12 mouse cellular contexts compared by ENCODE assay signal in the genomic region with DNA sequence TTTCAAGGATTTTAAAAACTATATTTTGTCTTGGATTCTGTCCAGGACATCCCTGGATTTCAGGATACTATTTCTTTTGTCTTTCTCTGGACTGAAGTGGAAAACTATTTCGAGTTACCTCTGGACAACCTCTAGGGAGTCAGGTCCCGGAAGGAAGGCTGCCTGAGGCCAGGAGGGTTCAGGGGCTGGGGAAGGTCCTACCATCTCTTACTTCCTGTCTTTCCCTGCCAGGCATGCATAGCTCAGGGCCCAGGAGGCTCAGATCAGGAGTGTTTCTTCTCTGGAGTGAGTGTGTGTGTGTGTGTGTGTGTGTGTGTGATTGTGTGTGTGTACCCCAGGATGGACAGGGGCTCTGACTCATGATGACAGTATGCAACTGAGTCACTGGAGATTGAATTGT. TPM values are rescaled to one million over a fixed set of nuclear protein-coding genes. Genes with fewer than 3 reads are reported as not detected.
A peak's percentile ranks its signal among the peaks of the same experiment; 100 is the strongest.
DNase-seq lines count a peak whose midpoint lies in the region; ATAC-seq and TF ChIP-seq lines count a peak whose summit lies in the region.
"Had no signal": no experiment of that assay in that cellular context is flagged by ENCODE, and none has a peak within 500 bp of the region (broad histone marks: within the 10 kb centered on the region; RNA-seq: fewer than 3 reads in every experiment).

No protein-coding gene starts in this region.

- no peak for TF ChIP-seq CTCF in intestine, postnatal 0 days (IDR thresholded peaks at IDR 0.05; ENCODE audit: low read depth)

- no peak for ATAC-seq in midbrain, embryonic 11.5 days (ENCODE audit: low FRiP score)
- no peak for ATAC-seq in midbrain, embryonic 14.5 days (ENCODE audit: low FRiP score, low TSS enrichment)
- no peak for ATAC-seq in activated CD4-positive, CD25-positive, alpha-beta regulatory T cell, adult 4 months
- no peak for ATAC-seq in intestine, postnatal 0 days
- ATAC-seq: intestine, embryonic 15.5 days had no signal

- no peaks in the 10 kb centered on the region for H3K4me1 ChIP-seq in midbrain, embryonic 11.5 days (ENCODE audit: control insufficient read depth, insufficient read depth, low read length)
- no peaks in the 10 kb centered on the region for H3K4me1 ChIP-seq in midbrain, embryonic 14.5 days (ENCODE audit: control insufficient read depth, insufficient read depth, low read length)
- H3K4me1 ChIP-seq in intestine, postnatal 0 days (replicated peaks; ENCODE audit: control insufficient read depth, insufficient read depth, low read length) = no peaks in the 10 kb centered on the region; the same call in 1 of the 2 replicates
- H3K4me1 ChIP-seq: intestine, embryonic 15.5 days had no signal

- no peaks in the 10 kb centered on the region for H3K27me3 ChIP-seq in midbrain, embryonic 11.5 days (ENCODE audit: control insufficient read depth, insufficient read depth, low read length)
- H3K27me3 ChIP-seq in midbrain, embryonic 14.5 days (ENCODE audit: control insufficient read depth, insufficient read depth, low read length) = no peaks in the 10 kb centered on the region
- H3K27me3 ChIP-seq in intestine, postnatal 0 days (replicated peaks; ENCODE audit: control insufficient read depth, insufficient read depth, low read length) = no peaks in the 10 kb centered on the region
- H3K27me3 ChIP-seq: forebrain, embryonic 12.5 days; intestine, embryonic 15.5 days had no signal

- DNase-seq in adrenal gland, adult 2 months = peak; percentile 52
- no peak for DNase-seq in adrenal gland, adult 18-20 months (ENCODE audit: low spot score in 2 of 2)
- DNase-seq in midbrain, embryonic 11.5 days (ENCODE audit: low spot score, missing footprints) = peak; percentile 87
- DNase-seq in midbrain, embryonic 14.5 days = no peak
- peak; percentile 41 to 61 for DNase-seq in kidney, adult 8-10 months
- DNase-seq in cerebellum, adult 11-12 months = no peak
- DNase-seq: thymus, postnatal 14 days had no signal

- H3K36me3 ChIP-seq in midbrain, embryonic 11.5 days (ENCODE audit: control insufficient read depth, insufficient read depth, low read length) = no peaks in the 10 kb centered on the region
- no peaks in the 10 kb centered on the region for H3K36me3 ChIP-seq in midbrain, embryonic 14.5 days (ENCODE audit: control insufficient read depth, insufficient read depth, low read length)
- no peaks in the 10 kb centered on the region for H3K36me3 ChIP-seq in intestine, postnatal 0 days (ENCODE audit: control insufficient read depth, insufficient read depth)
- H3K36me3 ChIP-seq: forebrain, embryonic 12.5 days; intestine, embryonic 15.5 days had no signal

- H3K9ac ChIP-seq in midbrain, embryonic 11.5 days (ENCODE audit: low read length) = no peak overlapping the region
- no peak overlapping the region for H3K9ac ChIP-seq in midbrain, embryonic 14.5 days (replicated peaks; ENCODE audit: low read length)
- H3K9ac ChIP-seq in intestine, postnatal 0 days (ENCODE audit: low read depth, low read length) = no peak overlapping the region
- H3K9ac ChIP-seq: forebrain, embryonic 12.5 days; intestine, embryonic 15.5 days had no signal

- no peak overlapping the region for H3K27ac ChIP-seq in midbrain, embryonic 11.5 days (ENCODE audit: low read depth, low read length)
- H3K27ac ChIP-seq in midbrain, embryonic 14.5 days (replicated peaks; ENCODE audit: low read depth, low read length) = no peak overlapping the region
- H3K27ac ChIP-seq in intestine, postnatal 0 days (ENCODE audit: low read depth, low read length) = no peak overlapping the region
- H3K27ac ChIP-seq: forebrain, embryonic 12.5 days; intestine, embryonic 15.5 days had no signal

- WGBS in midbrain, embryonic 11.5 days = 86% methylated on average over 2 of the region's 2 CpGs
- 84% methylated on average over 2 of the region's 2 CpGs for WGBS in midbrain, embryonic 14.5 days
- WGBS in intestine, postnatal 0 days = 72% methylated on average over 2 of the region's 2 CpGs

- H3K4me2 ChIP-seq in midbrain, embryonic 11.5 days = no peak overlapping the region
- H3K4me2 ChIP-seq in midbrain, embryonic 14.5 days (ENCODE audit: low read length) = no peak overlapping the region
- no peak overlapping the region for H3K4me2 ChIP-seq in intestine, postnatal 0 days (replicated peaks; ENCODE audit: low read depth)
- H3K4me2 ChIP-seq: forebrain, embryonic 12.5 days; intestine, embryonic 15.5 days had no signal

- no peak overlapping the region for H3K4me3 ChIP-seq in midbrain, embryonic 11.5 days (ENCODE audit: low read depth, low read length)
- no peak overlapping the region for H3K4me3 ChIP-seq in midbrain, embryonic 14.5 days (replicated peaks; ENCODE audit: low read depth, low read length)
- no peak overlapping the region for H3K4me3 ChIP-seq in intestine, postnatal 0 days (ENCODE audit: low read depth, low read length)
- H3K4me3 ChIP-seq: forebrain, embryonic 12.5 days; intestine, embryonic 15.5 days had no signal

- no peaks in the 10 kb centered on the region for H3K9me3 ChIP-seq in midbrain, embryonic 11.5 days (ENCODE audit: control insufficient read depth, low read length)
- H3K9me3 ChIP-seq in midbrain, embryonic 14.5 days (ENCODE audit: control insufficient read depth, low read length) = no peaks in the 10 kb centered on the region
- H3K9me3 ChIP-seq in intestine, postnatal 0 days (ENCODE audit: control insufficient read depth) = no peaks in the 10 kb centered on the region
- H3K9me3 ChIP-seq: forebrain, embryonic 12.5 days; intestine, embryonic 15.5 days had no signal

RNA-seq across cellular contexts. Expression of a gene that starts 40.5 kb away (rescaled TPM):
- total RNA-seq in adrenal gland, adult 2 months (2021) = 10 to 100 TPM; 54.4 to 64.2 TPM
- 21.3 and 31.0 TPM in 2 replicates for polyA plus RNA-seq in adrenal gland, adult 2 months (2012; rRNA removed)
- 10 to 100 TPM; 42.0 to 53.0 TPM for total RNA-seq in adrenal gland, adult 18-20 months (2021)
- polyA plus RNA-seq in midbrain, embryonic 11.5 days (2014; fragmentation: Nextera tagmentation; extraction: Ambion mirVana) = 2.0 and 2.4 TPM in 2 replicates
- polyA plus RNA-seq in midbrain, embryonic 14.5 days (2014; fragmentation: Nextera tagmentation; extraction: Ambion mirVana) = 1.3 and 2.9 TPM in 2 replicates
- polyA plus RNA-seq in activated CD4-positive, CD25-positive, alpha-beta regulatory T cell, adult 4 months (2017; shearing (Covaris generic)) = not detected
- 5.1 and 5.9 TPM in 2 replicates for polyA plus RNA-seq in intestine, postnatal 0 days (2015; fragmentation: Nextera tagmentation; extraction: Ambion mirVana)
- total RNA-seq: common myeloid progenitor, adult 5-6 weeks had no signal

Comparison
In these comparisons a context has a peak if more than half of its experiments do, and no peak if none do; other contexts are left out.
1. DNase-seq: peak in adrenal gland, adult 2 months (single experiment), midbrain, embryonic 11.5 days (single experiment) and kidney, adult 8-10 months (2 of 2); none in adrenal gland, adult 18-20 months (0 of 2), midbrain, embryonic 14.5 days (single experiment) and cerebellum, adult 11-12 months (single experiment).